Mouse (Mus musculus): ENCODE measurements around the gene Myt1. TPM values are rescaled to one million over a fixed set of nuclear protein-coding genes. Genes with fewer than 3 reads are reported as not detected.

Myt1 gene
- polyA plus RNA-seq, 1 experiment from 2014 or later = 0.08 TPM

GRCm38 (mm10) chr2:181758147-181758725 is 4.9 kb upstream of the Myt1 start:
- ATAC-seq (ENCODE audit: extremely low read depth, insufficient number of reproducible peaks, low FRiP score, low TSS enrichment) = no peak
- Histone ChIP-seq H3K9me3 (no peaks in the 10 kb centered on the region), H3K4me3 (no peak overlapping the region), H3K9ac (no peak overlapping the region), H3K27ac (replicated peaks) (no peak overlapping the region), H3K27me3 (replicated peaks) (peaks cover 8% of the 10 kb centered on the region), H3K4me2 (no peak overlapping the region), H3K36me3 (no peaks in the 10 kb centered on the region), H3K4me1 (no peaks in the 10 kb centered on the region)
- WGBS = 53% methylated on average over 2 of the region's 2 CpGs

- Histone ChIP-seq H3K4me1 (no peaks in the 10 kb centered on the region), H3K9me3 (no peaks in the 10 kb centered on the region), H3K27me3 (replicated peaks) (peaks cover 16% of the 10 kb centered on the region), H3K9ac (no peak overlapping the region), H3K27ac (replicated peaks) (no peak overlapping the region), H3K4me2 (no peak overlapping the region), H3K36me3 (no peaks in the 10 kb centered on the region), H3K4me3 (no peak overlapping the region)
- 37% methylated on average over 4 of the region's 4 CpGs for WGBS
- ATAC-seq (ENCODE audit: extremely low read depth, insufficient number of reproducible peaks, low FRiP score, low TSS enrichment) = no peak
Observed at GRCm38 (mm10) chr2:181759041-181759440, 4.1 kb upstream of the Myt1 start.

GRCm38 (mm10) chr2:181763886-181764527 is 875 bp downstream of the Myt1 start:
- 34% methylated on average over 14 of the region's 14 CpGs for WGBS
- Histone ChIP-seq H3K4me2 (no peak overlapping the region), H3K4me1 (no peaks in the 10 kb centered on the region), H3K4me3 (no peak overlapping the region), H3K9ac (no peak overlapping the region), H3K9me3 (no peaks in the 10 kb centered on the region), H3K27ac (replicated peaks) (no peak overlapping the region), H3K36me3 (no peaks in the 10 kb centered on the region), H3K27me3 (replicated peaks) (peaks cover 40% of the 10 kb centered on the region)
- no peak for ATAC-seq (ENCODE audit: extremely low read depth, insufficient number of reproducible peaks, low FRiP score, low TSS enrichment)

- no peak overlapping the region for H3K4me3 ChIP-seq
- no peak for ATAC-seq (ENCODE audit: extremely low read depth, insufficient number of reproducible peaks, low FRiP score, low TSS enrichment)
- H3K4me1 ChIP-seq = no peaks in the 10 kb centered on the region
- 1% methylated on average over 10 of the region's 10 CpGs for WGBS
- no peak overlapping the region for H3K4me2 ChIP-seq
- H3K27ac ChIP-seq (replicated peaks) = no peak overlapping the region
- no peaks in the 10 kb centered on the region for H3K36me3 ChIP-seq
- no peaks in the 10 kb centered on the region for H3K9me3 ChIP-seq
- peaks cover 44% of the 10 kb centered on the region for H3K27me3 ChIP-seq (replicated peaks)
- H3K9ac ChIP-seq = no peak overlapping the region
Observed at GRCm38 (mm10) chr2:181764600-181764999, 1.5 kb downstream of the Myt1 start.

- H3K9me3 ChIP-seq = no peaks in the 10 kb centered on the region
- 78% methylated on average over 4 of the region's 4 CpGs for WGBS
- H3K4me2 ChIP-seq = no peak overlapping the region
- no peak for ATAC-seq (ENCODE audit: extremely low read depth, insufficient number of reproducible peaks, low FRiP score, low TSS enrichment)
- no peaks in the 10 kb centered on the region for H3K36me3 ChIP-seq
- no peak overlapping the region for H3K9ac ChIP-seq
- H3K4me1 ChIP-seq = no peaks in the 10 kb centered on the region
- H3K27ac ChIP-seq (replicated peaks) = no peak overlapping the region
- H3K27me3 ChIP-seq (replicated peaks) = peaks cover 44% of the 10 kb centered on the region
- H3K4me3 ChIP-seq = no peak overlapping the region
Observed at GRCm38 (mm10) chr2:181765251-181765650, 2.1 kb downstream of the Myt1 start.

GRCm38 (mm10) chr2:181766672-181767557 is 3.8 kb downstream of the Myt1 start:
- Histone ChIP-seq H3K9me3 (no peaks in the 10 kb centered on the region), H3K4me2 (no peak overlapping the region), H3K27me3 (replicated peaks) (peaks cover 44% of the 10 kb centered on the region), H3K4me1 (no peaks in the 10 kb centered on the region), H3K36me3 (no peaks in the 10 kb centered on the region), H3K4me3 (no peak overlapping the region), H3K27ac (replicated peaks) (no peak overlapping the region), H3K9ac (no peak overlapping the region)
- 62% methylated on average over 14 of the region's 14 CpGs for WGBS
- no peak for ATAC-seq (ENCODE audit: extremely low read depth, insufficient number of reproducible peaks, low FRiP score, low TSS enrichment)

- H3K9me3 ChIP-seq = no peaks in the 10 kb centered on the region
- peaks cover 34% of the 10 kb centered on the region for H3K27me3 ChIP-seq (replicated peaks)
- no peaks in the 10 kb centered on the region for H3K36me3 ChIP-seq
- no peak overlapping the region for H3K9ac ChIP-seq
- H3K4me2 ChIP-seq = no peak overlapping the region
- H3K4me3 ChIP-seq = no peak overlapping the region
- H3K4me1 ChIP-seq = no peaks in the 10 kb centered on the region
- no peak overlapping the region for H3K27ac ChIP-seq (replicated peaks)
- ATAC-seq (ENCODE audit: extremely low read depth, insufficient number of reproducible peaks, low FRiP score, low TSS enrichment) = no peak
Observed at GRCm38 (mm10) chr2:181768451-181768850, 5.3 kb downstream of the Myt1 start.

- Histone ChIP-seq H3K9ac (no peak overlapping the region), H3K4me2 (no peak overlapping the region), H3K9me3 (no peaks in the 10 kb centered on the region), H3K4me3 (no peak overlapping the region), H3K4me1 (no peaks in the 10 kb centered on the region), H3K36me3 (no peaks in the 10 kb centered on the region), H3K27me3 (replicated peaks) (peaks cover 27% of the 10 kb centered on the region), H3K27ac (replicated peaks) (no peak overlapping the region)
- ATAC-seq (ENCODE audit: extremely low read depth, insufficient number of reproducible peaks, low FRiP score, low TSS enrichment) = no peak
- 69% methylated on average over 2 of the region's 2 CpGs for WGBS
Observed at GRCm38 (mm10) chr2:181769397-181769796, 6.3 kb downstream of the Myt1 start.

- no peaks in the 10 kb centered on the region for H3K36me3 ChIP-seq
- H3K9me3 ChIP-seq = no peaks in the 10 kb centered on the region
- H3K9ac ChIP-seq = no peak overlapping the region
- no peaks in the 10 kb centered on the region for H3K4me1 ChIP-seq
- ATAC-seq (ENCODE audit: extremely low read depth, insufficient number of reproducible peaks, low FRiP score, low TSS enrichment) = no peak
- H3K4me3 ChIP-seq = no peak overlapping the region
- 62% methylated on average over 2 of the region's 2 CpGs for WGBS
- 0 out of 2 replicates have a peak, but pooled peaks cover 4% of the 10 kb centered on the region for H3K27me3 ChIP-seq (replicated peaks)
- H3K27ac ChIP-seq (replicated peaks) = no peak overlapping the region
- H3K4me2 ChIP-seq = no peak overlapping the region
Observed at GRCm38 (mm10) chr2:181773203-181773602, 10.1 kb downstream of the Myt1 start.

GRCm38 (mm10) chr2:181775786-181776185 is 12.7 kb downstream of the Myt1 start:
- no peak for ATAC-seq (ENCODE audit: extremely low read depth, insufficient number of reproducible peaks, low FRiP score, low TSS enrichment)
- Histone ChIP-seq H3K4me1 (no peaks in the 10 kb centered on the region), H3K9me3 (no peaks in the 10 kb centered on the region), H3K36me3 (no peaks in the 10 kb centered on the region), H3K4me2 (no peak overlapping the region), H3K4me3 (no peak overlapping the region), H3K27ac (replicated peaks) (no peak overlapping the region), H3K9ac (no peak overlapping the region), H3K27me3 (replicated peaks) (no peaks in the 10 kb centered on the region)
- 54% methylated on average over 1 of the region's 1 CpGs for WGBS

- Histone ChIP-seq H3K9ac (no peak overlapping the region), H3K36me3 (no peaks in the 10 kb centered on the region), H3K4me3 (no peak overlapping the region), H3K27ac (replicated peaks) (no peak overlapping the region), H3K4me1 (no peaks in the 10 kb centered on the region), H3K9me3 (no peaks in the 10 kb centered on the region), H3K27me3 (replicated peaks) (no peaks in the 10 kb centered on the region), H3K4me2 (no peak overlapping the region)
- 44% methylated on average over 2 of the region's 2 CpGs for WGBS
- ATAC-seq (ENCODE audit: extremely low read depth, insufficient number of reproducible peaks, low FRiP score, low TSS enrichment) = no peak
Observed at GRCm38 (mm10) chr2:181777715-181778114, 14.6 kb downstream of the Myt1 start.

All from heart, embryonic 13.5 days (tissue).